Mouse (Mus musculus) brain, adult 10 weeks (tissue): ENCODE data around the gene Srp54b. TPM values are rescaled to one million over a fixed set of nuclear protein-coding genes. Genes with fewer than 3 reads are reported as not detected.

Source experiments
- polyA plus RNA-seq: library from polyadenylated mRNA; stranded (reverse); fragments of 350-450 nt; fragmentation: Illumina TruSeq; extraction: RNeasy Lipid Tissue Mini Kit (QIAGEN cat#74804); gene quantifications from one replicate; pipeline ENCODE4 v1.2.3, GENCODE M21; 2015; ENCODE audit warnings: low read depth, low replicate concordance

The Srp54b gene
- polyA plus RNA-seq = 41.2 TPM

GRCm38 (mm10) chr12:55154559-55155448 is at the start of gene Srp54b:
TSS of gene Srp54b (plus strand) at chr12:55155104.

DNA sequence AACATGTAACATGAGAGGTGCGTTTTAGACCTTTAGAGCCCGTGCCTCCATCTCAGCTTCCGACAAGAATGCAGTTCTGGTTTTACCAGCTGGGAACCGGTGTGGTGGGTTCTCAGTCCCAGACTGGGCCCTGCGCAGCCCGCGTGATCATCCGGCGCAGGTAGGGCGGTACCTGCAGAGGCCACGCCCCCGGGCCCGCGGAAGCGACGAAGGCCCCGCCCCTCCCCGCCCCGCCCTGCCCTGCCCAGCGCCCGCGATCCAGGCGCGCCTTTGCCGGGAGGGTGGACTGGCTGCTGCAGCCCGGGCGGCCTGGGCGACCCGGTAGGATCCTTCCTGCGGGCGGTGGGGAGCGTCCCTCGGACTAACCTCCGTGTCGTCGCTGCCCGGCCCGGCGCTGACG is 30.7 kb upstream of the Srp54b start, which contains the start of gene Fam177a:
Fam177a (plus strand) TSS at position 228 of the 400 bp plus-strand sequence.

GRCm38 (mm10) chr12:55199306-55199705 is 44.4 kb downstream of the Srp54b start, which contains the start of gene 1700047I17Rik2:
TSS of gene 1700047I17Rik2 (plus strand) at chr12:55199592.

GRCm38 (mm10) chr12:55229626-55230519 is 75.0 kb downstream of the Srp54b start, which contains the start of gene Srp54c:
TSS of gene Srp54c (plus strand) at chr12:55230168.

Other genes with a start within 250 kb of the Srp54b start
- not detected for gene Gm20403, start 168.6 kb upstream of the Srp54b start, polyA plus RNA-seq
- gene Baz1a, start 140.8 kb upstream of the Srp54b start, polyA plus RNA-seq = 1.9 TPM
- 14.7 TPM for gene 2700097O09Rik, start 75.0 kb upstream of the Srp54b start, polyA plus RNA-seq
- 117 TPM for gene Srp54a, start 74.8 kb upstream of the Srp54b start, polyA plus RNA-seq
- gene Fam177a, start 30.6 kb upstream of the Srp54b start, polyA plus RNA-seq = 34.6 TPM
- gene 1700047I17Rik2, start 44.5 kb downstream of the Srp54b start, polyA plus RNA-seq = not detected
- 77.4 TPM for gene Srp54c, start 75.1 kb downstream of the Srp54b start, polyA plus RNA-seq
- 8.5 TPM for gene 1110008L16Rik, start 144.5 kb downstream of the Srp54b start, polyA plus RNA-seq
- gene Ppp2r3c, start 147.9 kb downstream of the Srp54b start, polyA plus RNA-seq = 17.9 TPM
- gene Psma6, start 229.1 kb downstream of the Srp54b start, polyA plus RNA-seq = 307 TPM